Mouse (Mus musculus) CD4-positive naive resting alpha-beta T cell, adult 57 days (primary cell): ENCODE data around the gene Rasa4. TPM values are rescaled to one million over a fixed set of nuclear protein-coding genes. Genes with fewer than 3 reads are reported as not detected.

Experiments used
- total RNA-seq: library from RNA; stranded (reverse); gene quantifications from one replicate; pipeline ENCODE4 v1.2.4, GENCODE M21; 2023

The Rasa4 gene
- 5.8 TPM for total RNA-seq

DNA sequence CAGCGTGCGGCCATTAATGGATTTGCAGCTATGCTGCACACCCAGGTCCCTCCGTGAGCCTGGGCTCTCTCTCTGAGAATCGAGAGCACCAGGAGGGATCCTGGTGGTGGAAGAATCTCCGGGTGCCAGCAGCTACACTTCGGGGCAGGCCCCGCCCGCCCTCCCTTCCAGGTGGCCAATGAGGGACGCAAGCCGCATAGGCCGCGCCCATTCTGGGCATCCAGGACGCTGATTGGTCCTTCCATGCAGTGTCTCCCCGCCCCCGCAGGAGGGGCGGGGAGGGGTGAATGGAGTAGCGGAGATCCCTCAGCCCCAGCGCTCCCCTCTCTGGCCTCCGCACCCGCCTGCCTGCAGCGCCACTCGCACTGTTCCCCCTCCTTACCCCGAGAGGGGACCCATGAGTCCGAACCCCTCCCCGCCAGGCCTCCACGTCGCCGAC, at the start of gene Rasa4:
Gene Rasa4, plus strand, starts transcription at position 248 of the 439 bp plus-strand sequence.

DNA sequence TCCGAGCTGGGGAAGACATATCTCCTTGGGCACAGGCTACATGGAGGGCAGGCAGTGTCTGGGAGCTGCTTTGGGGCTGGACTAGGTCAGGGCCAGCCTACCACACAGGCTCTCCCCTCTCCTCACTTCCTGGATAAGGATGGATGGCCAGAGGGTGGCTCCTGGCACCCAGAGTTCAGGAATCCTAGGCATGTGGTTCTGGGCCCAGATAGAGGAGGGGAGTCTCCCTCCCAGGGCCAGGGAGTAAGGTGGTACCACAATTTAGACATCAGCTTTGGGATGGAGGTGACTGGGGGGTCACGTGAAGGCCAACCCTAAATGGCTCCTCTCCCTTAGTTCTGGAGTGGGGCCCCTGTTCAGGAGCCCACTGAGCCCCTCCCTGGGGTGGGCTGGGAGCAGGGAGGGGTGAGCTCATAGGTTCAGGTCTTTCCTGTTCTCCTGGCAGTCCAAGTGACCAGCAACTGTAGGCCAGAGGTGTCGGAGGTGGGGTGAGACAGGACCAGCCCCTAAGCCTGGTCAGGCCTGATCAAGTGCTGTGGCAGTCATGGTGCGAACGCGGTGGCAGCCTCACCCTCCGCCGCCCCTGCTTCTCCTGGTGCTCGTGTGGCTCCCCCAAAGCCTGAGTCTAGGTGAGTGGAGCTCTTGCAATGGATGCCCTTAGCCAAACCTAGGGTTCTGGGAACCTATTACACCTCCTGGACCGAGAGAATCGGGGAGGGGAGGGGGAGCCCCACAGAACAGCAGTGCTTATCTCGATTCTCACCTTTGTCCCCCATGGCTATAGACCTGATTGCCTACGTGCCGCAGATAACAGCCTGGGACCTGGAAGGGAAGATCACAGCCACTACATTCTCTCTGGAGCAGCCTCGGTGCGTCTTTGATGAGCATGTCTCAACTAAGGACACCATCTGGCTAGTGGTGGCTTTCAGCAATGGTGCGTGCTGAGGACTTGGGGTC, 45.2 kb upstream of the Rasa4 start, which contains the start of gene Upk3b:
Gene Upk3b, plus strand, starts transcription at position 239 of the 957 bp plus-strand sequence.

DNA sequence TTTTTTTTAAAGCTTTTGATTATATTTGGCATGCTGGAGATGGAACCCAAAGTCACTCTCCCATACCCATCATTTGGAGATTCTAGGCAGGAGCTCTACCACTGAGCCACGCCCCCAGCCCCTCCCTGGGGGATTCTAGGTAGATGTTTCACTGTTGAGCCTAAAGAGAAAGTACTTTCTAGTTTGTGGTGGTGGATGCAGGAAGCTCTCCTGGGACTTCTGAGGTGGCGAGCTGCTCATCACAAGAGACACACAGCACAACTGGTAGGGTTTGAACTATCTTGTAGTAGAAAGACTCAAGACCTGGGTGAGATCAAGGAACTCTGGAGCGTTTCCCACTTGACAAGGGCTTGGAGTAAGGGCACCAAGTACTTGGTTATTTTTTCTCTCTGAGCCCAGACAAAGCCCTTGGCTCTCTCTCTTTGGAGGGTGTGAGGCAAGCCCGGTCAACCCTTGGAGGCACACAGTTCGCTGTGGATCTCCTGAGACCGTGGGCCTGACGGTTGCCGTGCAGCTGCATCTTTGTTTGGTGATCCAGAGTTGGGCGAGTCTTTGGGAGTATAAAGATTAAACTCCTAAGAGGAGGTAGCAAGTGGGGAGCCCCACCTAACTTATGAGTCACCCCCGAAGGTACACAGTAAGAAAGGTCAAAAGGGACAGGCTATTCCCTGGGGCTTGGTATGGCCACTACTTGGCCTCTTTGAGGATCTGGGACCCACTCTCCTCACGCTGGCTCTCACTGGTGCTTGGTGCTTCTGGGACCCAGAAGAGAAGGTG, 29.2 kb upstream of the Rasa4 start, which contains the start of gene Upk3bl:
Gene Upk3bl, plus strand, starts transcription at position 192 of the 777 bp plus-strand sequence.

DNA sequence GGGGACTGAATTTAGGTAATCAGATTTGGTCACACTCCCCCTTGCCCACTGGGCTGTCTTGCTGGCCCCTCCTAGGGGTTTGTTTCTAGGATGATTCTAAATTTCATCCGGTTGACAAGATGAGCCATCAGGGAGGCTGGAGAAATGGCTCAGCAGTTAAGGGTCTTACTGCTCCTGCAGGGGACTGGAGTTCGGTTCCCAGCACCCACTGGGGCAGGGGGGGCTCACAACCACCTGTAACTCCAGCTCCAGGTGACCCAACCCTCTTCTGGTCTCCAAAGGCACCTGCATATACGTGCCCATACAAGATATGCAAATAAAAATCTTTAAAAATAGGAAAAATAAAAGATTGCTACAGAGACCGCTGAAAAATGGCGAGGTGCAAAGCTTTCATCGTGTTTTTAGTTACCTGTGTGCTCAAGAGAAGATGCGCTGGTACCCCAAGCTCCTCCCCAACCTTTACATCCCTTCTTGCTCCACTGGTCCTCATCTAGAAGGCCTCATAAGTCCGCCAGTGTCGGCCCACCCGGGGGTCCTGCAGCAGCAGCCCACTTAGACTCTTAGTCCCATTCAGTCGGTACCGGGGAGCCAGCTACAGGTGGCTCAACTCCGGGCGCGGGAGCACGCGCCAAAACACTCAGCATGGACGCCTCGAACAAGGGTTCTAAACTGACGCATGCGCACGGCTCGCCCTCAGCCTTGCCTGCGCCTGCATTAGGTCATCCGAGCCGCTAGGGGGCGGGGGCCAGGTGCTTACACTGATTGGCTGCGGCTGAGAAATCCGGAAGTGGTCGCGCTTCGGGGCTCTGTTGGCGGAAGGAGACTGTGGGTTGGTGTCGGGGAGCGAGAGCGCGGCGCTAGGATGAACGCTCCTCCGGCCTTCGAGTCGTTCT, 32.4 kb downstream of the Rasa4 start, which contains the start of gene Polr2j:
Gene Polr2j, plus strand, starts transcription at position 741 of the 893 bp plus-strand sequence.

DNA sequence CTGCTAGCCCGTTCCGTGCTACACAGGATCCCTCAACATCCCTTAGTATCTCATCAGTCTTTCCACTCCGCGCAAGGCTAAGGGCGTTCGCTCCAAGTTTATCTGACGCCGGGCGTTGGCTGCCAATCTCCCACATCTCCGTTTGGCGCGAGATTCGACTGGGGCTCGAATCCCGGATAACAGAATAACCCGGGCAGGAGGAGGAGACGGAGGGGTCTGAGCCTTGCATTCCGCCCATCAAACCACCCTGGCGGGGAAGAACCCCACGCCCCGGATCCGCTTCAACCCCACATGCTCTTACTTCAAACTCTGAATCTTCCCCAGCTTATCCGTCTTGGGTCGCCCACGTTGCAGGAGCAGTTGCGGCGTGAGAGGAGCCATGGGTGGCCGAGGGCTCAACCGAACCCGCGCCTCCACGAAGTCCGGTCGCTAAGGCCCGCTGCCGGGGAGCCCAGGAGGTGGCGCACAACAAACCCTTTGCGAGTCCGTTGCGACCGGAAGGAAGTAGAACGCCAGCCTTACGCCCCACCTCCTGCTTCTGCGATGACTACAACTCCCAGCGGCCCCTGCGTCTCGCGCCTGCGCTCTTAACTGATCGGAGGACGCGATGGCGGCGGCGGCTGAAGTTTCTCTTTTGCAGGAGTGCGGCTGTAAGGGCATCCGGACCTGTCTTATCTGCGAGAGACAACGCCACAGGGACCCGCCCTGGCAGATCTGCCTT, 52.0 kb downstream of the Rasa4 start, which contains the start of the genes Lrwd1 and Alkbh4:
Gene Lrwd1, minus strand, starts transcription at position 504 of the 721 bp plus-strand sequence.
Gene Alkbh4, plus strand, starts transcription at position 576 of the 721 bp plus-strand sequence.

Other genes starting within 250 kb of the Rasa4 start
- 6.5 TPM for gene Hspb1, start 196.0 kb upstream of the Rasa4 start, total RNA-seq
- gene Ywhag, start 149.3 kb upstream of the Rasa4 start, total RNA-seq, result 64.6 TPM
- not detected for gene Ssc4d, start 109.4 kb upstream of the Rasa4 start, total RNA-seq
- gene Zp3, start 103.8 kb upstream of the Rasa4 start, total RNA-seq, result not detected
- gene Dtx2, start 89.1 kb upstream of the Rasa4 start, total RNA-seq, result 31.4 TPM
- gene Upk3b, start 45.4 kb upstream of the Rasa4 start, total RNA-seq, result 4.7 TPM
- not detected for gene Upk3bl, start 29.4 kb upstream of the Rasa4 start, total RNA-seq
- gene Polr2j, start 32.7 kb downstream of the Rasa4 start, total RNA-seq, result 62.0 TPM
- 42.5 TPM for gene Lrwd1, start 52.2 kb downstream of the Rasa4 start, total RNA-seq
- 28.5 TPM for gene Alkbh4, start 52.2 kb downstream of the Rasa4 start, total RNA-seq
- gene Orai2, start 86.8 kb downstream of the Rasa4 start, total RNA-seq, result 207 TPM
- 30.5 TPM for gene Prkrip1, start 115.0 kb downstream of the Rasa4 start, total RNA-seq
- 0.56 TPM for gene Sh2b2, start 162.6 kb downstream of the Rasa4 start, total RNA-seq